Mouse (Mus musculus) spleen, adult 18-20 months (tissue): Measurements from ENCODE around the gene Nme8.

ENCODE experiments used
- DNase-seq, 2 experiments: peaks; one replicate each; pipeline ENCODE4 v3.0.0; 2022; ENCODE audit warnings: mixed read lengths in 2 of 2

The Nme8 gene

GRCm38 (mm10) chr13:19640203-19640851 lies 57.3 kb downstream of the Nme8 start:
- no peak for DNase-seq

- no peak for DNase-seq
Observed at GRCm38 (mm10) chr13:19636131-19636530, 61.5 kb downstream of the Nme8 start.

GRCm38 (mm10) chr13:19630768-19631709 lies 66.6 kb downstream of the Nme8 start:
- no peak for DNase-seq

GRCm38 (mm10) chr13:19626473-19626872 lies 71.1 kb downstream of the Nme8 start:
- DNase-seq: no peak

GRCm38 (mm10) chr13:19624632-19625320 lies 72.8 kb downstream of the Nme8 start:
- DNase-seq: no peak

- DNase-seq: no peak
Observed at GRCm38 (mm10) chr13:19623228-19623905, 74.2 kb downstream of the Nme8 start.

GRCm38 (mm10) chr13:19622573-19623227 lies 74.9 kb downstream of the Nme8 start, which contains the start of gene Sfrp4:
Gene Sfrp4, plus strand, starts transcription at chr13:19623104.
- no peak for DNase-seq

GRCm38 (mm10) chr13:19619216-19619927 lies 78.2 kb downstream of the Nme8 start, which contains the start of gene Epdr1:
Gene Epdr1, minus strand, starts transcription at chr13:19619927.
- DNase-seq: no peak

- DNase-seq: no peak
Observed at GRCm38 (mm10) chr13:19618841-19619215, 78.8 kb downstream of the Nme8 start.

- no peak for DNase-seq
Observed at GRCm38 (mm10) chr13:19618081-19618480, 79.5 kb downstream of the Nme8 start.

GRCm38 (mm10) chr13:19614311-19614710 lies 83.3 kb downstream of the Nme8 start:
- DNase-seq: no peak

GRCm38 (mm10) chr13:19613426-19613825 lies 84.2 kb downstream of the Nme8 start:
- DNase-seq: no peak

- DNase-seq: no peak
Observed at GRCm38 (mm10) chr13:19612963-19613362, 84.6 kb downstream of the Nme8 start.

GRCm38 (mm10) chr13:19612348-19612747 lies 85.2 kb downstream of the Nme8 start:
- DNase-seq: no peak

- DNase-seq: no peak
Observed at GRCm38 (mm10) chr13:19608120-19608519, 89.5 kb downstream of the Nme8 start.

- no peak for DNase-seq
Observed at GRCm38 (mm10) chr13:19604916-19605315, 92.7 kb downstream of the Nme8 start.

- no peak for DNase-seq
Observed at GRCm38 (mm10) chr13:19603719-19604118, 93.9 kb downstream of the Nme8 start.

- DNase-seq: no peak
Observed at GRCm38 (mm10) chr13:19602531-19602930, 95.1 kb downstream of the Nme8 start.

- no peak for DNase-seq
Observed at GRCm38 (mm10) chr13:19599242-19599641, 98.4 kb downstream of the Nme8 start.

GRCm38 (mm10) chr13:19595141-19595540 lies 102.5 kb downstream of the Nme8 start:
- no peak for DNase-seq
